Mouse (Mus musculus) heart, embryonic 16.5 days (tissue): ENCODE results near the gene Hist1h2bb. TPM values are rescaled to one million over a fixed set of nuclear protein-coding genes. Genes with fewer than 3 reads are reported as not detected.
"Not testable (repeated sequence)": the region's sequence is repeated elsewhere in the genome, so short reads cannot be mapped to it uniquely, and the experiment has no call there.

Experiments used
- ATAC-seq: fragments of 200-750 bp; cut with Nextera tagmentation; replicated peaks from 2 replicates; pipeline ENCODE4 v1.8.0; 2017; ENCODE audit warnings: moderate number of reproducible peaks; ENCODE audit not compliant: insufficient read depth, low FRiP score; ENCODE audit errors: extremely low read depth
- H3K27ac ChIP-seq: fragments of 300-500 bp; sonication (generic); 2 replicates; pipeline ENCODE4 v1.5.1; 2014; ENCODE audit warnings: mild to moderate bottlenecking, low read length, control low read depth, moderate library complexity
- H3K27me3 ChIP-seq: fragments of 300-500 bp; sonication (generic); 2 replicates; pipeline ENCODE4 v1.6.1; 2014; ENCODE audit warnings: low read length, mixed read lengths; ENCODE audit not compliant: control insufficient read depth, insufficient read depth
- H3K36me3 ChIP-seq: fragments of 300-500 bp; sonication (generic); 2 replicates; pipeline ENCODE4 v1.6.1; 2014; ENCODE audit not compliant: control insufficient read depth, insufficient read depth
- H3K4me1 ChIP-seq: fragments of 300-500 bp; sonication (generic); 2 replicates; pipeline ENCODE4 v1.6.1; 2014; ENCODE audit warnings: low read length, mixed read lengths; ENCODE audit not compliant: control insufficient read depth, insufficient read depth
- H3K4me2 ChIP-seq: fragments of 300-500 bp; sonication (generic); 2 replicates; pipeline ENCODE4 v1.6.1; 2014; ENCODE audit warnings: low read depth, mild to moderate bottlenecking, control low read depth, low read length
- H3K4me3 ChIP-seq: fragments of 300-500 bp; sonication (generic); 2 replicates; pipeline ENCODE4 v1.5.1; 2014; ENCODE audit warnings: mild to moderate bottlenecking, control low read depth, low read length
- H3K9ac ChIP-seq: fragments of 300-500 bp; sonication (generic); 2 replicates; pipeline ENCODE4 v1.6.1; 2014; ENCODE audit warnings: low read length, control low read depth
- H3K9me3 ChIP-seq: fragments of 300-500 bp; sonication (generic); replicated peaks from 2 replicates; pipeline ENCODE4 v1.6.1; 2016; ENCODE audit warnings: low read length; ENCODE audit not compliant: control insufficient read depth
- WGBS: fragments of 180-500 bp; shearing (Covaris S2); extraction: QIAGEN DNeasy Blood & Tissue Kit; methylation state at CpG from one replicate; pipeline ENCODE4 v1.1.7; 2014; 5-methylcytosine and 5-hydroxymethylcytosine counted together
- polyA plus RNA-seq: library from polyadenylated mRNA; unstranded; fragments of >200 nt; fragmentation: Nextera tagmentation; extraction: Ambion mirVana; gene quantifications from 2 replicates; pipeline ENCODE4 v1.2.1, GENCODE M21; 2015

The Hist1h2bb gene
- polyA plus RNA-seq, 1 experiment from 2014 or later = 0.98 TPM

DNA sequence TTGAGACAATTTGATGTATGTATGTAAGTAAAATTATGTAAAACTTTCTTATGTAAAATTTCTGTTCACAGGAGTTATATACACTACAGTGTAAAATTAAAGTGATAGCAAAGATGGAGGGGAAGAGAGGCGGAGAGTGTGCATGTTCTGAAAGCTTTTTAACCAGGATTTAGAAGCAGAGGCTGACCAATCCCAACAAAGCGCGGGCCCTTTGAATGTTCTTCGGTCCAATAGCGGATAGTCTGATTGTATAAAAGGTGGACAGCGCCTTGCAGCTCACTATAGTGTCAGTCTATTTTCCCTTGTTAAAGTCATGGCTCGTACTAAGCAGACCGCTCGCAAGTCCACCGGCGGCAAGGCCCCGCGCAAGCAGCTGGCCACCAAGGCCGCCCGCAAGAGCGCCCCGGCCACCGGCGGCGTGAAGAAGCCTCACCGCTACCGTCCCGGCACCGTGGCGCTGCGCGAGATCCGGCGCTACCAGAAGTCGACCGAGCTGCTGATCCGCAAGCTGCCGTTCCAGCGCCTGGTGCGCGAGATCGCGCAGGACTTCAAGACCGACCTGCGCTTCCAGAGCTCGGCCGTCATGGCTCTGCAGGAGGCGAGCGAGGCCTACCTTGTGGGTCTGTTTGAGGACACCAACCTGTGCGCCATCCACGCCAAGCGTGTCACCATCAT lies 5.7 kb downstream of the Hist1h2bb start, which contains the start of gene Hist1h3b:
Gene Hist1h3b, plus strand, starts transcription at position 201 of the 675 bp plus-strand sequence.
- WGBS = 1% methylated on average over 17 of the region's 47 CpGs
- peak; percentile 82 for ATAC-seq
- Histone ChIP-seq H3K9ac (peak within 1 kb of the TSS; percentile 75), H3K27ac (peak within 1 kb of the TSS; percentile 94), H3K4me2 (peak within 1 kb of the TSS; percentile 76), H3K4me3 (peak within 1 kb of the TSS; percentile 53), H3K4me1 (peaks cover 12% of the 10 kb centered on the region)
- H3K27me3 ChIP-seq, H3K9me3 ChIP-seq, H3K36me3 ChIP-seq: not testable (repeated sequence)

DNA sequence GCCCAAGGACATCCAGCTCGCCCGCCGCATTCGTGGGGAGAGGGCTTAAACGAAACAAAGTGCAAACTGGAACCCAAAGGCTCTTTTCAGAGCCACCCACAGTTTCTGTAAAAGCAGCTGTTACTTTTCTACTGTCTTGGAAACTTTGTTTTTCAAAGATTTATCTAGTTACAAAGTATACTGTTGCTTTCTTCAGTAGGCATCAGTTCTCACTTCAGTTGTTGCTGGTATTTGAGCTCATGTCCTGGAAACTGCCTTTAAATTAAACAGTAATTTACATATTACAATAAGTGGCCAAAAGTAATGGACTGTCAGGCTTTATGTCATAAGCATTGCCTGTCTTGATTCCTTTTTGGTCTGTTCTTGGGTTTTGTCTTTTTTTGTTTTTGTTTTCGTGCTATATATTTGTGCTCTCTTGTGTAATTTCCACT lies 6.2 kb downstream of the Hist1h2bb start:
- peak overlapping the region; percentile 62 for H3K4me2 ChIP-seq
- peak overlapping the region; percentile 46 for H3K4me3 ChIP-seq
- 8% methylated on average over 6 of the region's 6 CpGs for WGBS
- H3K9ac ChIP-seq = peak overlapping the region; percentile 57
- no peaks in the 10 kb centered on the region for H3K36me3 ChIP-seq
- no peak for ATAC-seq
- H3K27ac ChIP-seq = peak overlapping the region; percentile 61
- no peaks in the 10 kb centered on the region for H3K27me3 ChIP-seq
- H3K9me3 ChIP-seq = no peaks in the 10 kb centered on the region
- H3K4me1 ChIP-seq = peaks cover 11% of the 10 kb centered on the region

DNA sequence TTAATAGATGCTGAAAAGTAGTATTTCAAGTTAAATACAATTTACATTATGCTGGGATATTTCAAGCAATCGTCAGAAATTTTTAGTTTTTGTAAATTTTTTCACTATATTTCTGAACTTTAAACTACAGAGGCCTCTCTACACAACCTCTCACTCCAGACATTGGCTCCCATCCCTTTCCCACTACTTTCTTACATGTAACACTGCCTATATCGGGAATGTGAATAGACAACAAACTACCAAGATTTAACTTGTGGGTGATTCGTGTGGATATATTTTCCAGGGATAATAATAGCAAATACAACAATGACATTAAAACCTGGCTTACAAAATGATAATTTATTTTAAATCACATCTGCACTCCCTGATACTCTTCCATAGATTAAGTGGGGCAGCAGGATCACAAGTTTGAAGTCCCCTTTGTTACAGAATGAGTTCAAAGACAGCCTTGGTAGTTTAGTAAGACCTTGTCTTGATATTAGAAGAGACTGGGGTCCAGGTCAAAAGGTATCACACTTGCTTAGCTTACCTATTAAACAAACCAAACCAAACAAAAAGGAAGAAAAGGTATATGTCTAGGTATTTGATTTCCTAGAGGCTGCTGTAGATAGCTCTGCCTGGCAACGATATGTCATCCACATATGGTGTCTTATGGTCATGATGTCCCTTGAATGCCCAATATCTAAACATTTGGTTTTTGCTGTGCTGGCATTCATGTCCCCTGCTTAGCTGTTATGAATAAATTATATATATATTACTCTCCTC lies 7.0 kb downstream of the Hist1h2bb start:
- no peak for ATAC-seq
- Histone ChIP-seq H3K4me2 (no peak overlapping the region; the same call in 1 of the 2 replicates), H3K27ac (no peak overlapping the region), H3K4me3 (no peak overlapping the region), H3K4me1 (0 out of 2 replicates have a peak, but pooled peaks cover 7% of the 10 kb centered on the region), H3K9ac (no peak overlapping the region), H3K36me3 (no peaks in the 10 kb centered on the region), H3K9me3 (no peaks in the 10 kb centered on the region), H3K27me3 (no peaks in the 10 kb centered on the region)
- WGBS = 53% methylated on average over 4 of the region's 4 CpGs

DNA sequence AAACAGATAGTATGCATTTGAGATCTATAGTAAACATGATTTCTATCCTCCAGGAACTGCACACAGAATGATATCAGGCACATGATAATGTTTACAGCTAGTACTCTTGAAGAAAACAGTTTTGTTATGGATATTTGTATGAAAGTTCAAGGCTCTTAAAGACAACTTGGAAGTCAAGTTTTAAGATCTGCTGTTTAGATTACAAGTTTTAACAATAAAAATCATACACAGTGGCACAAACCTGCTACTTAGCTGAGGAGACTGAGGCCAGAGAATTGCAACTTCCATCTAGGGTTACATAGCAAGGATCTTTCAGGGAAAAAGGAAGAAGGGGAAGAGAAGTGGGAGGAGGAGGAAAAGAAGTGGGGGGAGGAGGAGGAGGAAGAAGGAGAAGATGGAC lies 8.5 kb downstream of the Hist1h2bb start:
- ATAC-seq = no peak
- Histone ChIP-seq H3K9me3 (no peaks in the 10 kb centered on the region), H3K36me3 (no peaks in the 10 kb centered on the region), H3K9ac (no peak overlapping the region), H3K27me3 (no peaks in the 10 kb centered on the region), H3K4me3 (no peak overlapping the region), H3K27ac (no peak overlapping the region), H3K4me1 (peaks cover 8% of the 10 kb centered on the region; the same call in 1 of the 2 replicates), H3K4me2 (no peak overlapping the region)

DNA sequence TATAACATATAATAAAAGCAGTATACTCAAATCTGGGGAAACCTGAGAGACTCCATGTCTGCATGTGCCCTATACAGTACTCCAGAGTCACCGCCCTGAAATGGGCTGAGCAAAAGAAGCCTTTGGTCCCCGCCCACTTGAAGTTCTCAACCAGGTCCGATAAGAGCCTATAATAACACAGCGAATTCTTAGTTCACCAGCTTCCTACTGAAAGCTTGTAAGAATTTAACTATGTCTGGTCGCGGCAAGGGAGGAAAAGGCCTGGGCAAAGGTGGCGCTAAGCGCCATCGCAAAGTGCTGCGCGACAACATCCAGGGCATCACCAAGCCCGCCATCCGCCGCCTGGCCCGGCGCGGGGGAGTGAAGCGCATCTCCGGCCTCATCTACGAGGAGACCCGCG lies 10.3 kb downstream of the Hist1h2bb start, which contains the start of gene Hist1h4b:
Gene Hist1h4b, plus strand, starts transcription at position 224 of the 400 bp plus-strand sequence.
- no peaks in the 10 kb centered on the region for H3K36me3 ChIP-seq
- peaks cover 14% of the 10 kb centered on the region for H3K4me1 ChIP-seq
- H3K9me3 ChIP-seq = no peaks in the 10 kb centered on the region
- WGBS = under 1% methylated on average over 17 of the region's 22 CpGs
- H3K27me3 ChIP-seq = no peaks in the 10 kb centered on the region
- ATAC-seq = peak; percentile 58
- H3K4me3 ChIP-seq = peak within 1 kb of the TSS; percentile 51
- H3K4me2 ChIP-seq = peak within 1 kb of the TSS; percentile 67
- H3K9ac ChIP-seq = peak within 1 kb of the TSS; percentile 46
- H3K27ac ChIP-seq = peak within 1 kb of the TSS; percentile 88

DNA sequence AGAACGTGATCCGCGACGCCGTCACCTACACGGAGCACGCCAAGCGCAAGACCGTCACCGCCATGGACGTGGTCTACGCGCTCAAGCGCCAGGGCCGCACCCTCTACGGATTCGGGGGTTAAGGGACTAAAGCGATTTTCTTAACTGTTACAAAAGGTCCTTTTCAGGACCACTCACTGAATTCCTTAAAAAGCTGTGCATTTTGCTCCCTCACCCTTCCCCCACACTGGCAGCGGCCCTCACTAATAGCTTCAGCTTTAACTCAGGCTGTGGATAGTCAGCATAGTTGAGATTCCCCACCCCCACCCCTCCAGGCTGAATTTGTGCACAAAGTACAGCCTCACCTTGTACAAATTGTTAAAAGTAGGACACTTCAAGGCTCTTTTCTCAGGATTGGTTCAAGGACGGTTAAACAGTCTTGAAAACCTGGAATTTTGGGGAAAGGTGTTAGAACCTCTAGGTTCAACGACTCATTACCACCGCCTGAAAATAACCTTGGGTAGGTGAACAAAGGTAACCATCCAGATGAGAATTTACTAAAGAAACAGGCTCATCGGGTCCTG lies 10.8 kb downstream of the Hist1h2bb start:
- H3K9me3 ChIP-seq = no peaks in the 10 kb centered on the region
- no peak for ATAC-seq
- peak overlapping the region; percentile 46 for H3K9ac ChIP-seq
- H3K27me3 ChIP-seq = no peaks in the 10 kb centered on the region
- H3K27ac ChIP-seq = peak overlapping the region; percentile 88
- H3K4me3 ChIP-seq = peak overlapping the region; percentile 51
- H3K4me1 ChIP-seq = peaks cover 14% of the 10 kb centered on the region
- no peaks in the 10 kb centered on the region for H3K36me3 ChIP-seq
- WGBS = 3% methylated on average over 12 of the region's 23 CpGs
- H3K4me2 ChIP-seq = peak overlapping the region; percentile 67

DNA sequence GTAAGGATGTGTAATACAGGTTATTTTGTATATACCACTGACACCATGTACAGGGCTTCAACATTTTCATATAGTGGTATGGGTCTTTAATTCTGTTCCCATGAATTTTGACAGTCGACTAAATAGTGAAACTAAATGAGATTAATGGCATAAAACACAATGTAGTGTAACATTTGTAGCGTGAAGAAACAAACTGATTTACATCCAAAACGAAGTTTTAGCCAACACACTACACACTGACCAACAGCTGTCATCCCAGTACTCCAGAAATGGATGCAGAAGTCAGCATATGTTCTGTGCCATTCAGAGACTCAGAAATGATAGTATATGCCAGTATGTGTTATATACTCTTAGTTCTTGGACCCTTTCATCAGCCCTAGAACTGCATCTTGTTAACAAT lies 11.4 kb downstream of the Hist1h2bb start:
- Histone ChIP-seq H3K27ac (0 out of 2 replicates have a peak overlapping the region, but pooled peaks have one; percentile 5), H3K9ac (no peak overlapping the region), H3K4me3 (no peak overlapping the region)

DNA sequence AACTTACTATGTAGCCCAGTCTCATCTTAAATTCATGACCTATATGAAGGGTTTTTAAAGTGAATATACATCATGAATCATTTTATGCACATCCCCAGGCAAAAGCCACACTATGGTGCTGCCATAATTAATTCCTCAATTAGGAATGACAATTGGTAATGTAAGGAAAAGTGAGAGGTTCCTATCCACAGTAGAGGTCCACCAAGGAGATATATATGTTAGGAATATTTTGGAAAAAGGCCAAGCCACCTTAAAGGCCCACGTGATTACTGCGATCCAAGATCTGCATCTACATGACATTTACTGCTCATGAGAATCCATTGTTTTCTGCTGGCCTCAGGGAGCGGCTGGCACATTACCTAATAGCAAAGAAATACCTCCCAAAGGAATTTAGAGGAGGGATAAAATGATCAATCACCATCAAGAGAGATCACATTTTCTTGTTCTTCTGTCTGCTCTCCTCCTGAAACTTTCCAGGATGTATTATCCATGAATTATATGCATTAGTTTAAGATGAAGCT lies 12.8 kb downstream of the Hist1h2bb start:
- no peak overlapping the region for H3K27ac ChIP-seq
- no peaks in the 10 kb centered on the region for H3K36me3 ChIP-seq
- no peak overlapping the region for H3K9ac ChIP-seq
- H3K4me1 ChIP-seq = peaks cover 20% of the 10 kb centered on the region
- no peak overlapping the region for H3K4me2 ChIP-seq
- ATAC-seq = no peak
- 81% methylated on average over 3 of the region's 3 CpGs for WGBS
- H3K4me3 ChIP-seq = no peak overlapping the region
- H3K27me3 ChIP-seq = no peaks in the 10 kb centered on the region
- H3K9me3 ChIP-seq = no peaks in the 10 kb centered on the region

More for the DNA sequence above, 11.4 kb downstream of the Hist1h2bb start:
- H3K9me3 ChIP-seq = no peaks in the 10 kb centered on the region
- ATAC-seq = no peak
- no peak overlapping the region for H3K4me2 ChIP-seq
- no peaks in the 10 kb centered on the region for H3K27me3 ChIP-seq
- H3K4me1 ChIP-seq = peaks cover 14% of the 10 kb centered on the region
- H3K36me3 ChIP-seq = no peaks in the 10 kb centered on the region
- WGBS = 54% methylated on average over 3 of the region's 3 CpGs
